Mouse (Mus musculus): ENCODE measurements around the gene Nrip1.

Gene Nrip1

GRCm38 (mm10) chr16:76315642-76316041, 58.0 kb downstream of the Nrip1 start:
- no peak for DNase-seq (ENCODE audit: low spot score in 2 of 2)

- no peak for DNase-seq (ENCODE audit: low spot score in 2 of 2)
Observed at GRCm38 (mm10) chr16:76314013-76314950, 59.3 kb downstream of the Nrip1 start.

- no peak for DNase-seq (ENCODE audit: low spot score in 2 of 2)
Observed at GRCm38 (mm10) chr16:76312887-76313420, 60.7 kb downstream of the Nrip1 start.

GRCm38 (mm10) chr16:76310791-76311190, 62.8 kb downstream of the Nrip1 start:
- no peak for DNase-seq (ENCODE audit: low spot score in 2 of 2)

- peak in 1 of 2 experiments; percentile 27 for DNase-seq (ENCODE audit: low spot score in 2 of 2)
Observed at GRCm38 (mm10) chr16:76310286-76310685, 63.3 kb downstream of the Nrip1 start.

GRCm38 (mm10) chr16:76309280-76309679, 64.3 kb downstream of the Nrip1 start:
- DNase-seq (ENCODE audit: low spot score in 2 of 2), result no peak

- no peak for DNase-seq (ENCODE audit: low spot score in 2 of 2)
Observed at GRCm38 (mm10) chr16:76307039-76307438, 66.6 kb downstream of the Nrip1 start.

- no peak for DNase-seq (ENCODE audit: low spot score in 2 of 2)
Observed at GRCm38 (mm10) chr16:76306446-76306845, 67.2 kb downstream of the Nrip1 start.

- no peak for DNase-seq (ENCODE audit: low spot score in 2 of 2)
Observed at GRCm38 (mm10) chr16:76303436-76303835, 70.2 kb downstream of the Nrip1 start.

GRCm38 (mm10) chr16:76301728-76302050, 71.9 kb downstream of the Nrip1 start:
- DNase-seq (ENCODE audit: low spot score in 2 of 2), result no peak

GRCm38 (mm10) chr16:76301037-76301727, 72.4 kb downstream of the Nrip1 start:
- DNase-seq (ENCODE audit: low spot score in 2 of 2), result no peak

- no peak for DNase-seq (ENCODE audit: low spot score in 2 of 2)
Observed at GRCm38 (mm10) chr16:76300452-76300851, 73.2 kb downstream of the Nrip1 start.

- peak in 1 of 2 experiments; percentile 35 for DNase-seq (ENCODE audit: low spot score in 2 of 2)
Observed at GRCm38 (mm10) chr16:76299511-76299910, 74.1 kb downstream of the Nrip1 start.

GRCm38 (mm10) chr16:76295322-76295721, 78.3 kb downstream of the Nrip1 start:
- DNase-seq (ENCODE audit: low spot score in 2 of 2), result no peak

GRCm38 (mm10) chr16:76294550-76294949, 79.1 kb downstream of the Nrip1 start:
- DNase-seq (ENCODE audit: low spot score in 2 of 2), result no peak

- DNase-seq (ENCODE audit: low spot score in 2 of 2), result no peak
Observed at GRCm38 (mm10) chr16:76293765-76294463, 79.7 kb downstream of the Nrip1 start.

- no peak for DNase-seq (ENCODE audit: low spot score in 2 of 2)
Observed at GRCm38 (mm10) chr16:76293176-76293575, 80.5 kb downstream of the Nrip1 start.

GRCm38 (mm10) chr16:76292656-76293055, 81.0 kb downstream of the Nrip1 start:
- DNase-seq (ENCODE audit: low spot score in 2 of 2), result no peak

GRCm38 (mm10) chr16:76291366-76291765, 82.3 kb downstream of the Nrip1 start:
- DNase-seq (ENCODE audit: low spot score in 2 of 2), result no peak

GRCm38 (mm10) chr16:76289495-76289894, 84.1 kb downstream of the Nrip1 start:
- no peak for DNase-seq (ENCODE audit: low spot score in 2 of 2)

GRCm38 (mm10) chr16:76283796-76284195, 89.8 kb downstream of the Nrip1 start:
- DNase-seq (ENCODE audit: low spot score in 2 of 2), result peak; percentile 22 to 28

GRCm38 (mm10) chr16:76281850-76282249, 91.8 kb downstream of the Nrip1 start:
- DNase-seq (ENCODE audit: low spot score in 2 of 2), result no peak
